12 mouse cellular contexts compared by ENCODE assay signal in the genomic region with DNA sequence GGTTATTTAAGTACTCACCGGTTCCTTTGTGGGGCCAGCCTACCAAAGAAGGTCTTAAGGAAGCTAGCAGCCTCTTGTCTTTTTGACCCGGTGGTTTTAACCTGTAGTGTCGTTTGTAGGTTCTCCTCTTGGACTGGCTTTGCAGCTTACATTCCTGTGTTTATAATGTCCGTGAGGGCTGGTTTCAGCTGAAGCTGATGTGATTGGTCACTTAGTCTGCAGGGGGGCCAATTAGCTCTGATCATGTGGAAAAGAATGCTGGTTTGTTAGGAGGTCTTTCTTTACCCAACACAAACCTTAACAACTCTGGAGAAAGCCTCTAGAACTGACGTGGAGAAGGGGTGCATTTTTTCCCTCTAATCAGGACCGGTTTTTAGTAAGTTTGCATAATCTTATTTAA. TPM values are rescaled to one million over a fixed set of nuclear protein-coding genes. Genes with fewer than 3 reads are reported as not detected.
A peak's percentile ranks its signal among the peaks of the same experiment; 100 is the strongest.
DNase-seq lines count a peak whose midpoint lies in the region; ATAC-seq and TF ChIP-seq lines count a peak whose summit lies in the region.
"Had no signal": no experiment of that assay in that cellular context is flagged by ENCODE, and none has a peak within 500 bp of the region (broad histone marks: within the 10 kb centered on the region; RNA-seq: fewer than 3 reads in every experiment).

A gene (minus strand): TSS at position 136 of the 400 bp plus-strand sequence.

- no peak within 1 kb of the TSS for H3K9ac ChIP-seq in forebrain, embryonic 11.5 days (ENCODE audit: low read length)
- H3K9ac ChIP-seq in lung, embryonic 14.5 days = no peak within 1 kb of the TSS
- H3K9ac ChIP-seq in stomach, postnatal 0 days (ENCODE audit: low read length) = no peak within 1 kb of the TSS
- H3K9ac ChIP-seq: embryonic facial prominence, embryonic 12.5 days had no signal

- H3K27ac ChIP-seq in forebrain, embryonic 10.5 days = no peak within 1 kb of the TSS
- H3K27ac ChIP-seq in forebrain, embryonic 11.5 days (ENCODE audit: low read depth, low read length) = no peak within 1 kb of the TSS
- no peak within 1 kb of the TSS for H3K27ac ChIP-seq in lung, embryonic 14.5 days (ENCODE audit: low read depth)
- H3K27ac ChIP-seq in stomach, postnatal 0 days (replicated peaks) = no peak within 1 kb of the TSS; the same call in 1 of the 2 replicates
- no peak within 1 kb of the TSS for H3K27ac ChIP-seq in thymus, adult 2 months (ENCODE audit: control insufficient read depth, insufficient read depth, low read length)
- H3K27ac ChIP-seq: embryonic facial prominence, embryonic 12.5 days had no signal

- no peaks in the 10 kb centered on the region for H3K9me3 ChIP-seq in forebrain, embryonic 10.5 days
- no peaks in the 10 kb centered on the region for H3K9me3 ChIP-seq in forebrain, embryonic 11.5 days (ENCODE audit: control insufficient read depth, low read length)
- H3K9me3 ChIP-seq in lung, embryonic 14.5 days (ENCODE audit: low read depth, low read length) = no peaks in the 10 kb centered on the region
- no peaks in the 10 kb centered on the region for H3K9me3 ChIP-seq in stomach, postnatal 0 days (ENCODE audit: control insufficient read depth, low read length)
- H3K9me3 ChIP-seq: embryonic facial prominence, embryonic 12.5 days had no signal

- H3K27me3 ChIP-seq in forebrain, embryonic 10.5 days (ENCODE audit: poor library complexity, severe bottlenecking) = no peaks in the 10 kb centered on the region
- no peaks in the 10 kb centered on the region for H3K27me3 ChIP-seq in forebrain, embryonic 11.5 days (ENCODE audit: control insufficient read depth, insufficient read depth, low read length)
- no peaks in the 10 kb centered on the region for H3K27me3 ChIP-seq in lung, embryonic 14.5 days (ENCODE audit: insufficient read depth, low read length)
- no peaks in the 10 kb centered on the region for H3K27me3 ChIP-seq in stomach, postnatal 0 days (ENCODE audit: control insufficient read depth, insufficient read depth, low read length)
- H3K27me3 ChIP-seq in thymus, adult 2 months (ENCODE audit: control insufficient read depth, insufficient read depth, low read length) = no peaks in the 10 kb centered on the region
- H3K27me3 ChIP-seq: embryonic facial prominence, embryonic 12.5 days had no signal

- ATAC-seq in forebrain, embryonic 11.5 days (replicated peaks; ENCODE audit: low FRiP score) = no peak
- ATAC-seq in lung, embryonic 14.5 days (ENCODE audit: insufficient read depth) = no peak
- peak; percentile 55; the same call in 1 of the 2 replicates for ATAC-seq in stomach, postnatal 0 days (ENCODE audit: low FRiP score, low TSS enrichment)

- peaks cover 17% of the 10 kb centered on the region for H3K4me1 ChIP-seq in forebrain, embryonic 10.5 days
- no peaks in the 10 kb centered on the region for H3K4me1 ChIP-seq in forebrain, embryonic 11.5 days (replicated peaks; ENCODE audit: control insufficient read depth, insufficient read depth, low read length)
- H3K4me1 ChIP-seq in lung, embryonic 14.5 days (ENCODE audit: insufficient read depth) = peaks cover 5% of the 10 kb centered on the region; the same call in 1 of the 2 replicates
- 0 out of 2 replicates have a peak, but pooled peaks cover 2% of the 10 kb centered on the region for H3K4me1 ChIP-seq in stomach, postnatal 0 days (replicated peaks; ENCODE audit: control insufficient read depth, insufficient read depth)
- H3K4me1 ChIP-seq in thymus, adult 2 months (replicated peaks; ENCODE audit: control insufficient read depth, insufficient read depth, low read length) = no peaks in the 10 kb centered on the region
- H3K4me1 ChIP-seq: embryonic facial prominence, embryonic 12.5 days had no signal

- peak; percentile 17 for DNase-seq in forebrain, embryonic 10.5 days (ENCODE audit: extremely low spot score, low spot score)
- no peak for DNase-seq in forebrain, embryonic 11.5 days (ENCODE audit: low spot score)
- peak; percentile 21 for DNase-seq in lung, embryonic 14.5 days
- DNase-seq in lung, postnatal 14 days = no peak
- DNase-seq in kidney, postnatal 14 days = peak; percentile 27
- peak; percentile 41 for DNase-seq in stomach, postnatal 0 days (ENCODE audit: low spot score)
- no peak for DNase-seq in yolk sac, embryonic 10.5 days (ENCODE audit: low spot score)
- no peak for DNase-seq in thymus, adult 2 months
- DNase-seq: adrenal gland, postnatal 25 days; cerebellum, adult 11-12 months had no signal

- H3K36me3 ChIP-seq in forebrain, embryonic 10.5 days (replicated peaks) = peaks cover 30% of the 10 kb centered on the region
- H3K36me3 ChIP-seq in forebrain, embryonic 11.5 days (ENCODE audit: control insufficient read depth, insufficient read depth, low read length) = no peaks in the 10 kb centered on the region
- peaks cover 11% of the 10 kb centered on the region; the same call in 1 of the 2 replicates for H3K36me3 ChIP-seq in lung, embryonic 14.5 days (ENCODE audit: insufficient read depth)
- no peaks in the 10 kb centered on the region for H3K36me3 ChIP-seq in stomach, postnatal 0 days (ENCODE audit: control insufficient read depth, insufficient read depth, low read length)
- no peaks in the 10 kb centered on the region for H3K36me3 ChIP-seq in thymus, adult 2 months (ENCODE audit: control insufficient read depth, insufficient read depth, low read length)

- no peak for TF ChIP-seq CTCF in lung, embryonic 14.5 days (IDR thresholded peaks at IDR 0.05; ENCODE audit: low read depth)
- TF ChIP-seq CTCF in stomach, postnatal 0 days (IDR thresholded peaks at IDR 0.05; ENCODE audit: low read depth) = no peak
- TF ChIP-seq CTCF in thymus, adult 2 months (IDR thresholded peaks at IDR 0.05; ENCODE audit: borderline replicate concordance, control insufficient read depth, extremely low read depth, insufficient read depth, low read length, poor library complexity) = no peak

- WGBS in forebrain, embryonic 10.5 days = 18% methylated on average over 6 of the region's 6 CpGs
- WGBS in forebrain, embryonic 11.5 days = 14% methylated on average over 6 of the region's 6 CpGs
- WGBS in lung, embryonic 14.5 days = 26% methylated on average over 6 of the region's 6 CpGs
- 23% methylated on average over 6 of the region's 6 CpGs for WGBS in stomach, postnatal 0 days
- whole genome bisulfite sequencing in thymus, adult 2 months = 93% methylated on average over 6 of the region's 6 CpGs

- no peak for TF ChIP-seq EP300 in stomach, postnatal 0 days (optimal IDR thresholded peaks at IDR 0.05)

- H3K4me3 ChIP-seq in forebrain, embryonic 10.5 days = no peak within 1 kb of the TSS
- no peak within 1 kb of the TSS for H3K4me3 ChIP-seq in forebrain, embryonic 11.5 days (ENCODE audit: low read depth, low read length)
- no peak within 1 kb of the TSS for H3K4me3 ChIP-seq in lung, embryonic 14.5 days (ENCODE audit: low read depth, low read length)
- H3K4me3 ChIP-seq in stomach, postnatal 0 days (ENCODE audit: low read depth, low read length) = no peak within 1 kb of the TSS
- no peak within 1 kb of the TSS for H3K4me3 ChIP-seq in thymus, adult 2 months (ENCODE audit: control insufficient read depth, insufficient read depth, low read length)
- H3K4me3 ChIP-seq: embryonic facial prominence, embryonic 12.5 days had no signal

- no peak within 1 kb of the TSS for H3K4me2 ChIP-seq in forebrain, embryonic 11.5 days (ENCODE audit: low read depth, low read length, severe bottlenecking)
- no peak within 1 kb of the TSS for H3K4me2 ChIP-seq in lung, embryonic 14.5 days
- peak within 1 kb of the TSS; percentile 12; the same call in 1 of the 2 replicates for H3K4me2 ChIP-seq in stomach, postnatal 0 days (replicated peaks; ENCODE audit: low read depth)
- H3K4me2 ChIP-seq: embryonic facial prominence, embryonic 12.5 days; midbrain, embryonic 11.5 days had no signal

- TF ChIP-seq POLR2A in thymus, adult 2 months (IDR thresholded peaks at IDR 0.05; ENCODE audit: control insufficient read depth, extremely low read depth, insufficient read depth, low read length, poor library complexity) = no peak

RNA-seq across cellular contexts. Expression of the gene that starts here (rescaled TPM):
- 0.55 and 0.58 TPM in 2 replicates for polyA plus RNA-seq in forebrain, embryonic 10.5 days (2016; fragmentation: Nextera tagmentation; extraction: Ambion mirVana)
- polyA plus RNA-seq in forebrain, embryonic 11.5 days (2014; fragmentation: Nextera tagmentation; extraction: Ambion mirVana) = 0.68 and 1.2 TPM in 2 replicates
- 2.1 and 2.3 TPM in 2 replicates for polyA plus RNA-seq in lung, embryonic 14.5 days (2014; fragmentation: Nextera tagmentation; extraction: Ambion mirVana)
- 10.9 and 11.6 TPM in 2 replicates for polyA plus RNA-seq in stomach, postnatal 0 days (2015; fragmentation: Nextera tagmentation; extraction: Ambion mirVana)
- polyA plus RNA-seq in thymus, adult 2 months (2012; rRNA removed) = not detected in 2 replicates

Comparison
In these comparisons a context has a peak if more than half of its experiments do, and no peak if none do; other contexts are left out.
1. DNase-seq: peak in lung, embryonic 14.5 days (single experiment), kidney, postnatal 14 days (single experiment) and stomach, postnatal 0 days (single experiment); none in forebrain, embryonic 11.5 days (single experiment), lung, postnatal 14 days (single experiment), yolk sac, embryonic 10.5 days (single experiment) and thymus, adult 2 months (single experiment).
2. Peak in DNase-seq in forebrain, embryonic 10.5 days; RNA of the gene not detected or under 1 TPM.